Mouse (Mus musculus): Measurements from ENCODE around the gene 1500011B03Rik. TPM values are rescaled to one million over a fixed set of nuclear protein-coding genes. Genes with fewer than 3 reads are reported as not detected.

The 1500011B03Rik gene
- polyA plus RNA-seq, 1 experiment from 2014 or later = 70.3 TPM

DNA sequence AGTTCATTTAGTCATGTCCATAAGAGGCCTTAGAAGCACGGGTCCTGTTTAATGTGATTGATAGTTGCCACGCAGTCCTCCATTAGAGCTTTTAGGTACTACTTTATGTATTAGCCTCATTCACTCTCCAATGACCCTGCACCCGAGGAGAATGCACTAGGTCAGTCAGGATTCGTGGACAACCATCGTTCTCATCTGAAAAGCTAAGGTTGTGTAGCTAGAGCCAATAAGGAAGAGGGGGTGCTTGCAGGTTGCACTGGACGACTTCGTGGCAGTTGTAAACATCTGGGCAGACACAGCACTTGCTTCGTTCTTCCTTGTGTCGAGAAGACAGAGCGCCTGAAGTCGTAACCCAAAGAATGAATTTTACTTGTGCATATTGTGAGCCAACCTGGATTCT, 49.5 kb downstream of the 1500011B03Rik start:
- H3K36me3 ChIP-seq (ENCODE audit: control insufficient read depth, insufficient read depth, low read length) = peaks cover 1% of the 10 kb centered on the region; the same call in 1 of the 2 replicates
- H3K9ac ChIP-seq (ENCODE audit: low read depth, low read length) = peak overlapping the region; percentile 96
- WGBS = 3% methylated on average over 11 of the region's 11 CpGs
- no peaks in the 10 kb centered on the region for H3K27me3 ChIP-seq (replicated peaks; ENCODE audit: control insufficient read depth, insufficient read depth, low read length)
- peak overlapping the region; percentile 90 for H3K4me2 ChIP-seq
- no peaks in the 10 kb centered on the region for H3K9me3 ChIP-seq (ENCODE audit: control insufficient read depth, low read length)
- ATAC-seq (replicated peaks; ENCODE audit: low FRiP score) = no peak
- H3K4me1 ChIP-seq (replicated peaks; ENCODE audit: control insufficient read depth, insufficient read depth, low read length) = peaks cover 39% of the 10 kb centered on the region
- peak; percentile 57 for DNase-seq (ENCODE audit: low spot score)
- H3K27ac ChIP-seq (ENCODE audit: low read depth, low read length) = peak overlapping the region; percentile 72
- H3K4me3 ChIP-seq (ENCODE audit: low read depth, low read length) = peak overlapping the region; percentile 100

DNA sequence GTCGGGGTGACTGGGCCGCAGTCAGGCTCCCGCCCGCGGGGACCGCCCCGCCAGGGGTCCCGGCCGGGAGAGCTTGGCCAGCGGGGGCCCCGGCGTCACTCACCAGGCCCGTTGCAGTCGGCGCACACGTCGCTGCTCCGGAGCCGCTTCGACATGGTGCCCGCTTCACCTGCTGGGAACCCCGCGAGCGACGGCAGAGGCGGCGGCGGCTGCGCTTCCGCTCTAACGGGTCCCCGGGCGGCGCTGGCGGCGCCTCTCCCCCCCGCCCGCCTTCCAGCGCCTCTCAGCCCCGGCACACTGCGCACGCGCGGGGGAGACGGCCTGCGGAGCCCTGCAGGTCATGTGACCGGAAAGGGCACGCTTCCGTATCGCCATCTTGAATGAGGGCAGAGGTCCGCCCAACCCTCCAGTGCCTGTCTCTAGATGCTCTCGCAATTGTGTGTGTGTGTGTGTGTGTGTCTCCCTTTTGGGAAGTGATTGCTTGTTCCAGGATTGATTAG, 50.0 kb downstream of the 1500011B03Rik start:
- H3K4me1 ChIP-seq (replicated peaks; ENCODE audit: control insufficient read depth, insufficient read depth, low read length) = peaks cover 33% of the 10 kb centered on the region
- H3K27ac ChIP-seq (ENCODE audit: low read depth, low read length) = peak overlapping the region; percentile 72
- H3K9ac ChIP-seq (ENCODE audit: low read depth, low read length) = peak overlapping the region; percentile 96
- DNase-seq (ENCODE audit: low spot score) (peak; percentile 95), ATAC-seq (replicated peaks; ENCODE audit: low FRiP score) (peak; percentile 80)
- H3K4me2 ChIP-seq = peak overlapping the region; percentile 90
- peaks cover 2% of the 10 kb centered on the region; the same call in 1 of the 2 replicates for H3K36me3 ChIP-seq (ENCODE audit: control insufficient read depth, insufficient read depth, low read length)
- under 1% methylated on average over 47 of the region's 52 CpGs for WGBS
- H3K4me3 ChIP-seq (ENCODE audit: low read depth, low read length) = peak overlapping the region; percentile 100
- no peaks in the 10 kb centered on the region for H3K27me3 ChIP-seq (replicated peaks; ENCODE audit: control insufficient read depth, insufficient read depth, low read length)
- no peaks in the 10 kb centered on the region for H3K9me3 ChIP-seq (ENCODE audit: control insufficient read depth, low read length)

DNA sequence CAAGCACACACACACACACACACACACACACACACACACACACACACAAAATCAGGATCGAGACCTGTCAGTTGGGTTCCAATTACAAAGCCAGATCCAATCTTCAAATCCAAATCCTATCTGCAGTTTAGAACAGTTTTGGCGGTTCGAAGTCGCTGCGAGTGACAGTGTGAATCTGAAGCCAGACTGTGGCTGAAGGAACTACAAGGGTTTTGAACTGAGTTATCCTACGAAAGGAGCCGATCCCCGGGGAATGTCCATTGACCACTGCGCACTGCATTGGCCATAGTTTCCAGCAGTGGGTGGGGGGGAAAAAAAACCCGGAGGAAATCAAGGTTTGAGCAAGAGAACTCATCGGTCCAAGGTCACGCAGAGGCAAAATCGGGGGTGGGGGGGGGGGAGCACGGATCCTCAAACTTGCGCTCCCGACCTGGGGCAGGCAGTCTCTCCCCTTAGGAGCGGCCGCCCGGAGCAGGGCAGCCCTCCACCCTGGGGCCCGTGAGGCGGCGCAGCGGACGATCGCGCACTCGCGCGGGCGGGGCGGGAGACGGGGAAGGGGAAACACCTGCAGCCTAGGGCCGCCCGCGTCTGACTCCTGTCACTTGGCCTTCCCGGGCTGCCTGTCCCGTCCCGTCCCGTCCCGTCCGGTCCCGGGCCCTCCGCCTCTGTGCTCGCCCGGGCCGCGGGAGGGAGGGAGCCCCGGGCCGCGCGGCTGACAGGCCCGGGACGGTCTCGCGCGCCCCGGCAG, 50.6 kb downstream of the 1500011B03Rik start:
- peaks cover 2% of the 10 kb centered on the region; the same call in 1 of the 2 replicates for H3K36me3 ChIP-seq (ENCODE audit: control insufficient read depth, insufficient read depth, low read length)
- H3K27ac ChIP-seq (ENCODE audit: low read depth, low read length) = peak overlapping the region; percentile 72
- peaks cover 28% of the 10 kb centered on the region for H3K4me1 ChIP-seq (replicated peaks; ENCODE audit: control insufficient read depth, insufficient read depth, low read length)
- peak; percentile 63 for DNase-seq (ENCODE audit: low spot score)
- peak overlapping the region; percentile 100 for H3K4me3 ChIP-seq (ENCODE audit: low read depth, low read length)
- H3K9me3 ChIP-seq (ENCODE audit: control insufficient read depth, low read length) = no peaks in the 10 kb centered on the region
- ATAC-seq (replicated peaks; ENCODE audit: low FRiP score) = peak; percentile 48
- H3K27me3 ChIP-seq (replicated peaks; ENCODE audit: control insufficient read depth, insufficient read depth, low read length) = no peaks in the 10 kb centered on the region
- H3K4me2 ChIP-seq = peak overlapping the region; percentile 90
- 2% methylated on average over 41 of the region's 57 CpGs for WGBS
- H3K9ac ChIP-seq (ENCODE audit: low read depth, low read length) = peak overlapping the region; percentile 96

DNA sequence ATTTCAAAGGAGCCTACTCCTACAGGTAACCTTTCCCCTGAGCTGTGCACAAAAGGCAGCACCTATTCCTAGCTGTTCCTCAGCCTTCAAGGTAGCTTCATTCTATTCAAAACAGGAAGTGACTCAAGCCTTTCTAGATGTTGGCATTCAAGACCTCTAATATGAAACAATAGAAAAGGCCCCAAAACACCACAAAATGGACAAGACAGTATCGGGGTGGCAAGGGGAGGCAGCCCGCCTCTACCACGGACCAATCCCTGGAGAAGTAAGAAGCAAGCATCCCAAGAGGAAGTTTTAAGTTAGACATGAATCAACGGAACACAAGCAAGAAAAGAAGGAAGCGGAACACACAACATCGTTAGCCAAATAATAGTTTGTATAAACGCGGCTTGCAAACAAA, 51.5 kb downstream of the 1500011B03Rik start:
- Histone ChIP-seq H3K4me3 (ENCODE audit: low read depth, low read length) (peak overlapping the region; percentile 100), H3K9me3 (ENCODE audit: control insufficient read depth, low read length) (no peaks in the 10 kb centered on the region), H3K27me3 (replicated peaks; ENCODE audit: control insufficient read depth, insufficient read depth, low read length) (no peaks in the 10 kb centered on the region), H3K9ac (ENCODE audit: low read depth, low read length) (no peak overlapping the region), H3K36me3 (ENCODE audit: control insufficient read depth, insufficient read depth, low read length) (peaks cover 2% of the 10 kb centered on the region; the same call in 1 of the 2 replicates), H3K27ac (ENCODE audit: low read depth, low read length) (no peak overlapping the region), H3K4me2 (peak overlapping the region; percentile 90), H3K4me1 (replicated peaks; ENCODE audit: control insufficient read depth, insufficient read depth, low read length) (peaks cover 22% of the 10 kb centered on the region)
- ATAC-seq (replicated peaks; ENCODE audit: low FRiP score) = no peak
- DNase-seq (ENCODE audit: low spot score) = no peak
- WGBS = 50% methylated on average over 8 of the region's 8 CpGs

DNA sequence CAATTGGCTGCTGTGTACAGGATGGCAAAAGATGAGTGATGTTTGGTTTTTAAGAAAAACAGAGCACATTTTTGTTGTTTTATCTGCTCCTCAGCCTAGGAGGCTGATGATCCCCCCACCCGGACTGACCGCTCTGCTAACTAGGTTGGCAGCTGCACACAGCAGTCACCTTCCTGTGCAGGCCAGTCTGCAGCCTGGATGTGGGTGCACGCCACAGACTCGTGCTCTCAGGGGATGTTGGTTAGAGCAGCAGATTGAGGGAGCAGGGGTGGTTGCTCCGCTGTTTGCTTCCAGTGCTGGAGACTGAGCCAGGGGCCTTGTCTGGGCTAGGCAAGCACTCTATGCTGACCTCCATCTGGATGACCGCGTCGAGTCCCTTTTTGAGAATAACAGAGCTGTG, 53.5 kb downstream of the 1500011B03Rik start:
- H3K27ac ChIP-seq (ENCODE audit: low read depth, low read length) = no peak overlapping the region
- no peak overlapping the region for H3K9ac ChIP-seq (ENCODE audit: low read depth, low read length)
- no peaks in the 10 kb centered on the region for H3K27me3 ChIP-seq (replicated peaks; ENCODE audit: control insufficient read depth, insufficient read depth, low read length)
- no peak for ATAC-seq (replicated peaks; ENCODE audit: low FRiP score)
- H3K4me1 ChIP-seq (replicated peaks; ENCODE audit: control insufficient read depth, insufficient read depth, low read length) = peaks cover 8% of the 10 kb centered on the region; the same call in 1 of the 2 replicates
- no peak for DNase-seq (ENCODE audit: low spot score)
- no peak overlapping the region for H3K4me3 ChIP-seq (ENCODE audit: low read depth, low read length)
- no peaks in the 10 kb centered on the region for H3K9me3 ChIP-seq (ENCODE audit: control insufficient read depth, low read length)
- 93% methylated on average over 8 of the region's 8 CpGs for WGBS
- H3K4me2 ChIP-seq = no peak overlapping the region
- H3K36me3 ChIP-seq (ENCODE audit: control insufficient read depth, insufficient read depth, low read length) = peaks cover 9% of the 10 kb centered on the region; the same call in 1 of the 2 replicates

DNA sequence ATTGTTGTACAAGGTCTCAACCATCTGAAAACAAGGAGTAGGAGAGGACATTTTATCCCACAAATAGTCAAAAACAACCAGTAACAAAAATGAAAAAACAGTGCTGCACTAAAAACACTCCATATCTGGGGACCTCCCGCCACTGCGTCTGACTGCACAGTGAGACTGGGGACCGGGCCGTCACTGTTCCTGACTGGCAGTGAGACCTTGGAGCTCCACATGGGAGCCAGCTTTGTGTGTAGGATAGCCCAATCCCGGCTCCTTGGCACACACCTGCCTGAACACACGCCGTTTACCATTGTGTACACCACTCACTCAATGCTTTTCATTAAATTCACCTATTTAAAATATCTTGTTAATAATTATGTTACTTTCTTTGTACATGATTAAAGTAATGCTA, 56.1 kb downstream of the 1500011B03Rik start:
- 89% methylated on average over 7 of the region's 7 CpGs for WGBS

DNA sequence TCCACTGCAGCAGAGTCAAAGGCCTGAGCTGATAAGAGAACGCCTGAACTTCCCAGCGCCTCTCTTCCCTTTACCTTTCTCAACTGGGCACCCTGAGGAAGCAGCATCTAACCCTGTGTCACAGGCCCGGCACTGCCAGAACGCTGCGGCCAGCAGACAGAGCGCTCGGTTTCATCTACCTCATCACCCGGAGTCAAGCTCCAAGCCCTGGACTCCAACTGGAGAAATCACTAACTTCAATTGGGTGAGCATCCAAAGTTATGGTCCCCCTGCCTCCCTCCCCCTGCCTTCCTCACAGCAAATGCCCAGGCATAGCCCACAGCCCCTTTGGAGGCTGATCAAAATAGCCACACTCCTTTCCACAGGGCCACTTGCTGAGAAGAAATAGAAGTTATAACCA, 56.6 kb downstream of the 1500011B03Rik start:
- H3K4me1 ChIP-seq (replicated peaks; ENCODE audit: control insufficient read depth, insufficient read depth, low read length) = peaks cover 1% of the 10 kb centered on the region; the same call in 1 of the 2 replicates
- no peak overlapping the region for H3K27ac ChIP-seq (ENCODE audit: low read depth, low read length)
- WGBS = 73% methylated on average over 8 of the region's 8 CpGs
- no peak for DNase-seq (ENCODE audit: low spot score)
- no peak overlapping the region for H3K4me3 ChIP-seq (ENCODE audit: low read depth, low read length)
- no peak overlapping the region for H3K4me2 ChIP-seq
- no peaks in the 10 kb centered on the region for H3K9me3 ChIP-seq (ENCODE audit: control insufficient read depth, low read length)
- no peak overlapping the region for H3K9ac ChIP-seq (ENCODE audit: low read depth, low read length)
- no peak for ATAC-seq (replicated peaks; ENCODE audit: low FRiP score)
- peaks cover 27% of the 10 kb centered on the region for H3K36me3 ChIP-seq (ENCODE audit: control insufficient read depth, insufficient read depth, low read length)
- no peaks in the 10 kb centered on the region for H3K27me3 ChIP-seq (replicated peaks; ENCODE audit: control insufficient read depth, insufficient read depth, low read length)

More for the DNA sequence above, 56.1 kb downstream of the 1500011B03Rik start:
- DNase-seq (ENCODE audit: low spot score) (no peak), ATAC-seq (replicated peaks; ENCODE audit: low FRiP score) (no peak)
- Histone ChIP-seq H3K27ac (ENCODE audit: low read depth, low read length) (no peak overlapping the region), H3K9ac (ENCODE audit: low read depth, low read length) (no peak overlapping the region), H3K4me3 (ENCODE audit: low read depth, low read length) (no peak overlapping the region), H3K4me2 (no peak overlapping the region), H3K9me3 (ENCODE audit: control insufficient read depth, low read length) (no peaks in the 10 kb centered on the region), H3K36me3 (ENCODE audit: control insufficient read depth, insufficient read depth, low read length) (peaks cover 22% of the 10 kb centered on the region; the same call in 1 of the 2 replicates), H3K27me3 (replicated peaks; ENCODE audit: control insufficient read depth, insufficient read depth, low read length) (no peaks in the 10 kb centered on the region), H3K4me1 (replicated peaks; ENCODE audit: control insufficient read depth, insufficient read depth, low read length) (peaks cover 5% of the 10 kb centered on the region; the same call in 1 of the 2 replicates)

DNA sequence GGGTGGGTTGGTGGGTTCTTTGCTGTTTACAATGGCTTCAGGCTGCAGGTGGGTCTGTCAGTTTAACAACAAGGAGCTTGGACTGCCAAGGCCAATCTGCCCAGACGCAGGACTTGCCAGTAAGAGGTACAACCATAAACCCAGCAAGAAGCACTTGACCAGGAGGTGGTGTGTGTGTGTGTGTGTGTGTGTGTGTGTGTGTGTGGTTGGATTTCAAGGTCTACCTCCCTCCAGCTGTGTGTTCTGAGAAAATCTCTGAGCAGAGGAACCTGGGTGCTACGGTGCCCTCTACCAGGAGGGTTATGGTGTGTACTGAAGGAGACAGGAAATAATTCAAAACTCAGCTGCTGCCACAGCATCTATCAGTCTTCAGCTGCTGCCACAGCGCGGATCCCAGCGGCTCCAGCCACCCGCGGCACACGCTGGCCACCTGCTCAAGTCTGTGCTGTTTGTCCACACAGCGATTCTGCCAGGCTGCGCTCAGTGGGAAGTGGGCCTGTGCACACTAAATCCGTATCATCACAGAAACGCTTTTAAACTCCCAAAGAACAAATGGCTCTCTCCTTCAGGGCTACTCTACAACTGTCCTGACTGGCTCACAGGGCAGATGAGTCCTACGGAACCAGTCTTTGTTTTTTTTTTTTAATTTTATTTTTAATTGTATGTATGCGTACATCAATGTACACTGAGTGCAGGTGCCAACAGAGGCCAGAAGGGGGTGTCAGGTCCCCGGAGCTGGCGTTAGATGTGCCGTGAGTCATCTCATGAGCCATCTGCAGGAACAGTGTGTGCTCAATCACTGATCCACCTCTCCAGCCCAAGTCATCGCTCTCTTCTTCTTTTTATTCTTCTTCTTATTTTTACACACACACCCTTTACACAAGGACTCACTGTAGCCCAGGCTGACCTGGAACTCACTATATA, 58.2 kb downstream of the 1500011B03Rik start:
- Histone ChIP-seq H3K27ac (ENCODE audit: low read depth, low read length) (no peak overlapping the region), H3K4me1 (replicated peaks; ENCODE audit: control insufficient read depth, insufficient read depth, low read length) (no peaks in the 10 kb centered on the region), H3K36me3 (ENCODE audit: control insufficient read depth, insufficient read depth, low read length) (peaks cover 29% of the 10 kb centered on the region), H3K27me3 (replicated peaks; ENCODE audit: control insufficient read depth, insufficient read depth, low read length) (no peaks in the 10 kb centered on the region), H3K9me3 (ENCODE audit: control insufficient read depth, low read length) (no peaks in the 10 kb centered on the region), H3K9ac (ENCODE audit: low read depth, low read length) (no peak overlapping the region), H3K4me2 (no peak overlapping the region), H3K4me3 (ENCODE audit: low read depth, low read length) (no peak overlapping the region)
- 90% methylated on average over 18 of the region's 18 CpGs for WGBS
- ATAC-seq (replicated peaks; ENCODE audit: low FRiP score) = no peak
- no peak for DNase-seq (ENCODE audit: low spot score)

All from liver, embryonic 11.5 days (tissue).